Mouse (Mus musculus) cerebellum, adult 11-12 months (tissue): ENCODE measurements around the gene Slc38a10.
A peak's percentile ranks its signal among the peaks of the same experiment; 100 is the strongest.

Experiments used
- DNase-seq: peaks from one replicate; pipeline ENCODE4 v3.0.0; 2022

Gene Slc38a10

GRCm38 (mm10) chr11:120136796-120137624 is 14.1 kb downstream of the Slc38a10 start:
- no peak for DNase-seq

DNA sequence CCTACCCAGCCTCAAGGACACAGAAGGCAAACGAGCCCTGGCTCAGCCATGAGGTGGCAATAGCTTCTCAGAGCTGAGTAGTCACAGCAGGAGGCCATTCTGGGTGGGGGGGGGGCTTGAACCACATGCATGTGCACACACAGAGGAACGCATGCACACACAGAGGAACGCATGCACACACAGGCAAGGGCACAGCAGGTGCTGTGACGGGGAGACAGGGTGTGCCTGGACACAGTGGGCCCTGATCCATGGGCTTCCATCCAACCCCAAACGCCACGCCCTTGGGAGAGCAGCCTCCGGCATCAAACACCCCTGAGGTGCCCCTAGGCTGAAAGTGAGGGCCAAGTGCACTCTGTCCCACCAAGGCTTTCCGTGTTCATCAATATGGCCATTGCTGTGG is 15.0 kb downstream of the Slc38a10 start:
- DNase-seq: no peak

DNA sequence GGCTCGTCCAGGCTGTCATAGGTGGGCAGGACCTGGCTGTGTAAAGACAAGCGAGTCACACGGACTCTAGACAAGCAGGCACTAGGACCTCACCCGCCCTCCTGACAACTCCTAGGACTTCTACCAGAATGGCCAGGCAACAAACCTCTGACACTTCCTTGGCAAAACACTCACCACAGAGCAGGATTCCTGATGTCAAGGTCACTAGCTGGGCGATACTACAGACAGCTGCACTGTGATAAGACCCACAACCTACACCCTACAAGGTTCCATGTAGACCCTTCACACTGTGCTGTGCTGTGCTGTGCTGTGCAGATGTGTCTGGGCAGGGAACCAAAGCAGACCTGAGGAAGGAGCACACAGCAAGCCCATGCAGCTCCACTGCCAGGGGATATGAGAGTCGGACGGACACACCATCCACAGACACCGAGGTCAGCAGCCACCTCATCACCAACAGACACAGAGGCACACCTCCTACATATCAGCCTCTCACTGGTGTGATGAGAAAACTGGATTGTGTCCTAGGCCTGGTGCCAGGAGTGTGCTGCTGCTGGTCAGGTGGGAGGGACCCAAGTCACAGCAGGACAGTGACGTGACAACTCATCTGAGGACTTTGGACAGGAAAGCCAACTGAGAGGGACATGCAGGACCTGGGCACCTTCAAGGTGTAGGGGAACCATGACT is 16.2 kb downstream of the Slc38a10 start:
- DNase-seq: no peak

- DNase-seq: no peak
Measured at GRCm38 (mm10) chr11:120134148-120134547, 17.0 kb downstream of the Slc38a10 start.

DNA sequence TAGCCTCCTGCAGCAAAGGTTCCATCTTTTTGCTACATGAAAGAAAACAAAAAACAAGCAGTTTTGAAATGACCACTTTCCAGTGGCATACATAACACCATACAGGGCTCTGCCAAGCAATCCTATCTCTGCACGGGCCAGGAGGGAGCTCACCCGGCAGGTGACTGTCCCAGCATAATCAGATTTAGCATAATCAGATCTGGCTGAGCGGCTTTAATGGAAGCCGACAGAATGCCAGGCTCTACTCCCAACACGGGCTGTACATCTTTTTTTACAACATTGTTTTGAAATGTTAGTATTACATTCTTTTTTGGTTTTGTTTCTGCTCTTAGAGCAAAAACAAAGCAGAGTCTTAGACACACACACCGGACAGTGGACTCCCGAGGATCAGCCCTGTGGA is 21.9 kb downstream of the Slc38a10 start:
- no peak for DNase-seq

GRCm38 (mm10) chr11:120126845-120127244 is 24.3 kb downstream of the Slc38a10 start:
- no peak for DNase-seq

DNA sequence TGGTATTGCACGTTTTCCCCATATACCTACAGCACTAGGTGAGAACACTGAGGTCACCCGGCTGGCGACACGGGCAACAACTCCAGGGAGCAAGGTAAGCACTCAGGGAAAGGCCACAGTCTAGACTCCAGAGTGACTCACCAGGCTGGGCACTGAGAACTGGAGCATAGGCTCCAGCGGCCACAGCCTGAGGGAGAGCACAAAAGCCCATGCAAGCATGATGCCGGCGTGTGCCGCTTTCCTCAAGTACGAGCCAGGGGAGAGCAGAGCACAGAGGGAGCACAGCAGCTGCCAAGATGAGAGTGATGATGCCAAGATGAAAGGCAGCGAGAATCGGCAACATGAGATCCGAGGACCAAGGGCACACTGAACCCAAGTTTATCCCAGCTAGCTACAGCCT is 29.0 kb downstream of the Slc38a10 start:
- no peak for DNase-seq

GRCm38 (mm10) chr11:120120642-120121420 is 30.3 kb downstream of the Slc38a10 start:
- peak; percentile 84 for DNase-seq

DNA sequence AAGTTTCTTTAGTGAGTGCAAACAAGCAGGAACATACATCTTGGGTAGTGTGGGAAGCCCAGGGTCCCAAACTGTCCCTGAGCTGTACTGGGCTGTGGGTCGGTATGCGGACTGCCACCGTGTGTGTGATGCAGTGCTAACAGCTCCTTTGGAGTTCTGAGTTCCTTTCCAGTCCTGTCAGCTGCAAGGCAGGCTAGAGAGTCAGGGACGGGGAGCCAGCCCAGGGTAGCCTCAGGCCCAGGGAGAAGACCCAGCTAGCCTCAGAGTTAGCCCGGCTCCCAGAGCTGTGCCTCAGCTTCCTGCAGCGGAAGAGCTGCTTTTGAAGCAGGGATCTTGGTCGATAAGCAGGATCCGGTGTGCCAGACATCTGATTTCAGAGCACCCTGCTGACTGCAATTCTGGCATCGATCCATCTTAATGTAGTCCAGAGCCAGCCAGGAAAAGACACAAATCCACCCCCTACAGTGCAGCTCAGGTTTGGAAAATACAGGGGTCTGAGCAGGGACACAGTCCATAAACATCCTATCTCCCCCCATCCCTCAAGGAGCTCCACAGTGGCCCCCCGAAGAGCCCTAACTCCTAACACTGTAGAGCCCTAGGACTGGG is 31.1 kb downstream of the Slc38a10 start:
- DNase-seq: no peak

- no peak for DNase-seq
Measured at GRCm38 (mm10) chr11:120119108-120119507, 32.0 kb downstream of the Slc38a10 start.

- no peak for DNase-seq
Measured at GRCm38 (mm10) chr11:120117626-120118025, 33.5 kb downstream of the Slc38a10 start.

GRCm38 (mm10) chr11:120114488-120115215 is 36.5 kb downstream of the Slc38a10 start:
- DNase-seq: no peak

- no peak for DNase-seq
Measured at GRCm38 (mm10) chr11:120112136-120112535, 39.0 kb downstream of the Slc38a10 start.

DNA sequence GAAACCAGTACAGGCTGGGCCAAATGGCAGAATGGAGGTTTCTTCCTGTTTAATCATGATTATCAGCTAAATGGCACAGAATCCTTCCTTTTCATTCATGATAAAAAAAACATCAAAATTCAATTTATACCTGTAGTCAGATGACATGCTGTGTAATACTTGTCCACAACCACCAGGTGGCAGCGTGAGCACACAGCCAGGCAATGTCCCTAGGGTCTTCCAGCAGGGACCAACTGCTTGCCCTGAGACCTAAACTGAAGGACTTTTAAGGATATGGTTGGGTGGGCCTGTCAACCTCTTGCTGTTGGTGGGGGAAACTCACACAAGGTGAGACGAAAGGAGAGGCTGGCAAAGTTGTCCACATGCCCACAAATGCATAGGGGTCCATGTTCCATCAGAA is 40.1 kb downstream of the Slc38a10 start:
- DNase-seq: no peak

DNA sequence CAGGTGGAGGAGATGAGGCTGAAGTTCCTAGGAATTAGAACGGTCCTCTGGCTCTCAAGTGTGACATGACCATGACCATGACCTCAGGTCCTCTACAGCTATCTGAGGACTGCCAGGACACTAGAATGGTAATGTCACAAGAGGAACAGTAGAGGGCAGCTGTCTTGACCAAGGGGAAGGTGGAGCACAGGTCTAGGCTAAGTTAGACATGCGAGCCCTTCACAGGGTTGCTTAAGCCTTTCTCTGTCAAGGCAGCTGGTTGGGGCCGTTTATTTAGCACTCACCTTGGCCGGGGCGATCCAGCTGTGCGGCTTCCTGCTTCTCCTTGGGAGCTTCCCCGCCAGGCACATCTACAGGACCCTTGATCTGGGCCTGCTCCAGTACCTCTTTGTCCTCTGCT is 40.6 kb downstream of the Slc38a10 start:
- no peak for DNase-seq

- no peak for DNase-seq
Measured at GRCm38 (mm10) chr11:120109558-120110210, 41.5 kb downstream of the Slc38a10 start.

DNA sequence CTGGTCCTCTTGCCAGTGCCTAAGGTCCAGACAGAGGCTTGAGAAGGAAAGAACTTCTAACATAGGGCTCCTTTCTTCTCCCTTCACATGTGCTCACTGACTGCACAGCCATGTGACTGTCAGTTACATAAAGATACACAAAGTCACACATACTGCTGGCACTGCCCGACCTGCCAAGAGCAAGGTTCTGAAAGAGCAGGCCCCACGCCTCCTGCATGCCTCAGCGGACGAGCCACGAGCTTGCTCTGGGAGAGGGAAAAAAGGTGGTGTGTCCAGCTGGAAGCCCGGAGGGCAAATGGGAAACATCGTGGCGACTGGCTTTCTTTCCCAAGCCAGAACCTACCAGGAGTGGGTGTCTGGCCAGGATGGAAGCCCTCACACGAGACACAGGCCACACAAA is 43.4 kb downstream of the Slc38a10 start:
- no peak for DNase-seq

DNA sequence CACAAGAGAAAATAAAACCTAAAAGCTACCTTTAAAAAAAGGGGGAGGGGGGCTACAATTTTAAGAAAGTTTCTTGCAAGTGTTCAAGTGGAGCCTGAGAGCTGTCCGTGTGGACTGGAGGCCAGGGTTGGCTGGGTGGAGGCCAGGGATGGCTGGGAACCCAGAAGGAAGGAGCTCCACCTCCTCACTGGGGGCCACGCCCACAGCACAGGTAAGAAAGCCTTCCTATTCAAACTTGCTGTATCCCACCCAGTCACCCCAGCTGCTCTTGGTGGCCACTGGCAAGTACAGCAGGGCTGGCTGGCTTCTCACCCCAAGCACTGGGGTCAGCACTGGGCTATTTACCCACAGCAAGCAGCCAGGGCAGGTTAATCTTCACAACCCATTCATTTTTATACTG is 44.1 kb downstream of the Slc38a10 start:
- no peak for DNase-seq

DNA sequence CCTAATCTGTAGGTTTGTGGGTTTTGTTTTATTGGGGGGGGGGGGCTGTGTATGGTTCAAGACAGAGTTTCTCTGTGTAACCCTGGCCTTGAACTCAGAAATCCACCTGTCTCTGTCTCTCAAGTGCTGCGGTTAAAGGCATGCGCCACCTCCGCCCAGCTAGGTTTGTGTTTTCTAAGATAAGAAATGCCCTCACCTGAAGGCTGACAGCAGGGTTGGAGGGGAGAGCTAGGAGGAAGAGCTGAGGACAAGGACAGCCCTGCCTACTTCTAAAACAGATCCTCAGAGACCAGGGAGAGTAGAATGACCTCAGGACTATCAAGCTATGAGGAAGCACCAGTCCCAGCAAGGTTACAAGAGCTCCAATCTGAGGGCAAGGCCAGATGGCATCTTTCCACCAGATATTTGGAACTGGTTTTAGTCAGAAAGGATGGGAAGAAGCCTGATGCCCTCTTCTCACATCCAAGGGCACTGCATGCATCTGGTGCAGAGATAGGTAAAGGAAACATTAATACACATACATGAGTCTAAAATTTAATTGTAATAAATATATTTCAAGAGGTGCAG is 47.6 kb downstream of the Slc38a10 start:
- no peak for DNase-seq

GRCm38 (mm10) chr11:120101036-120101435 is 50.1 kb downstream of the Slc38a10 start:
- DNase-seq: peak; percentile 66
